In the genomic region with DNA sequence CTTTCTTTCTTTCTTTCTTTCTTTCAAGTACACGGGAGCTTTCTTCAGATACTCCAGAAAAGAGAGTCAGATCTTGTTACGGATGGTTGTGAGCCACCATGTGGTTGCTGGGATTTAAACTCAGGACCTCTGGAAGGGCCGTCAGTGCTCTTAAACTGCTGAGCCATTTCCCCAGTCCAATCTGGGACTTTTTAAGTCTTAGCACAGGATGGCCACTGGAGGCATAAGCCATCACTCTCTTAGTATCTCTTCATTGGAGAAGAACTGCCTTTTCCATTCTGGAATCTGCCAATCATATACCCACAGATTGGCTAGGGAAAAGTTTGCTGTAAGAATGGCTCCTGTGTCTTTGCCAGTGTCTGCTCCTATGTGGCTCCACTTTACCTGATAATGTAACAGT, we compare ENCODE assay signal across 19 mouse cellular contexts. TPM values are rescaled to one million over a fixed set of nuclear protein-coding genes. Genes with fewer than 3 reads are reported as not detected.
DNase-seq lines count a peak whose midpoint lies in the region; TF ChIP-seq lines count a peak whose summit lies in the region.
"Had no signal": no experiment of that assay in that cellular context is flagged by ENCODE, and none has a peak within 500 bp of the region (broad histone marks: within the 10 kb centered on the region; RNA-seq: fewer than 3 reads in every experiment).

No protein-coding gene starts in this region.

- no peak overlapping the region for H3K27ac ChIP-seq in layer of hippocampus, adult 2 months
- no peak overlapping the region for H3K27ac ChIP-seq in forebrain, embryonic 10.5 days
- H3K27ac ChIP-seq: heart, embryonic 15.5 days; hindbrain, embryonic 10.5 days; limb, embryonic 15.5 days; midbrain, embryonic 13.5 days had no signal

- H3K36me3 ChIP-seq in forebrain, embryonic 10.5 days (replicated peaks), result peaks cover 37% of the 10 kb centered on the region

- H3K9me3 ChIP-seq in forebrain, embryonic 10.5 days, result no peaks in the 10 kb centered on the region
- H3K9me3 ChIP-seq: G1E; heart, embryonic 15.5 days; hindbrain, embryonic 10.5 days; limb, embryonic 15.5 days; midbrain, embryonic 13.5 days had no signal

- no peak overlapping the region for H3K4me3 ChIP-seq in layer of hippocampus, adult 2 months
- H3K4me3 ChIP-seq in forebrain, embryonic 10.5 days, result no peak overlapping the region
- H3K4me3 ChIP-seq: heart, embryonic 15.5 days; hindbrain, embryonic 10.5 days; limb, embryonic 15.5 days; midbrain, embryonic 13.5 days had no signal

- peak; percentile 62 for TF ChIP-seq CTCF in layer of hippocampus, adult 2 months (conservative IDR thresholded peaks at IDR 0.05)

- 73% methylated on average over 3 of the region's 3 CpGs for WGBS in forebrain, embryonic 10.5 days

- H3K27me3 ChIP-seq in forebrain, embryonic 10.5 days (ENCODE audit: poor library complexity, severe bottlenecking), result no peaks in the 10 kb centered on the region
- H3K27me3 ChIP-seq: heart, embryonic 15.5 days; limb, embryonic 15.5 days; midbrain, embryonic 13.5 days had no signal

- peaks cover 26% of the 10 kb centered on the region for H3K4me1 ChIP-seq in forebrain, embryonic 10.5 days

- no peak for DNase-seq in layer of hippocampus, adult 2 months (ENCODE audit: low spot score in 2 of 2)
- no peak for DNase-seq in layer of hippocampus, postnatal 36 days
- DNase-seq in 3134 (ENCODE audit: extremely low read depth, insufficient read length, low spot score), result peak; percentile 25
- peak; percentile 84 for DNase-seq in 3T3-L1 (ENCODE audit: low read depth, low spot score)
- peak; percentile 71 for DNase-seq in NIH3T3 (ENCODE audit: low read depth)
- DNase-seq in cerebellum, postnatal 10 days, result no peak
- no peak for DNase-seq in ovary, postnatal 36 days (ENCODE audit: low spot score)
- no peak for DNase-seq in forebrain, embryonic 10.5 days (ENCODE audit: extremely low spot score, low spot score)
- DNase-seq: cerebellum, adult 18-20 months; kidney, postnatal 10 days; lung, postnatal 14 days; thymus, postnatal 4 days had no signal

RNA-seq across cellular contexts. Expression of a gene that starts 3.1 kb away (rescaled TPM):
- 10 to 100 TPM; 56.0 to 57.7 TPM for total RNA-seq in layer of hippocampus, adult 2 months (2021)
- total RNA-seq in layer of hippocampus, postnatal 36 days (2021), result 10 to 100 TPM; 53.2 to 55.0 TPM
- 90.9 and 96.1 TPM in 2 replicates for polyA plus RNA-seq in forebrain, embryonic 10.5 days (2016; fragmentation: Nextera tagmentation; extraction: Ambion mirVana)

RNA-seq across cellular contexts. Expression of a gene that starts 14.1 kb away (rescaled TPM):
- total RNA-seq in layer of hippocampus, adult 2 months (2021), result not detected
- total RNA-seq in layer of hippocampus, postnatal 36 days (2021), result not detected
- not detected in 2 replicates for polyA plus RNA-seq in forebrain, embryonic 10.5 days (2016; fragmentation: Nextera tagmentation; extraction: Ambion mirVana)
- total RNA-seq: left cerebral cortex, postnatal 14 days had no signal
- polyA plus RNA-seq: heart, embryonic 15.5 days; intestine, embryonic 14.5 days; limb, embryonic 15.5 days; midbrain, embryonic 13.5 days had no signal

Comparison
In these comparisons a context has a peak if more than half of its experiments do, and no peak if none do; other contexts are left out.
1. DNase-seq: peak in 3134 (single experiment), 3T3-L1 (single experiment) and NIH3T3 (single experiment); none in layer of hippocampus, adult 2 months (0 of 2), layer of hippocampus, postnatal 36 days (0 of 2), cerebellum, postnatal 10 days (0 of 2), ovary, postnatal 36 days (single experiment) and forebrain, embryonic 10.5 days (single experiment).